1 mouse cellular context compared by ENCODE assay signal in the genomic region with DNA sequence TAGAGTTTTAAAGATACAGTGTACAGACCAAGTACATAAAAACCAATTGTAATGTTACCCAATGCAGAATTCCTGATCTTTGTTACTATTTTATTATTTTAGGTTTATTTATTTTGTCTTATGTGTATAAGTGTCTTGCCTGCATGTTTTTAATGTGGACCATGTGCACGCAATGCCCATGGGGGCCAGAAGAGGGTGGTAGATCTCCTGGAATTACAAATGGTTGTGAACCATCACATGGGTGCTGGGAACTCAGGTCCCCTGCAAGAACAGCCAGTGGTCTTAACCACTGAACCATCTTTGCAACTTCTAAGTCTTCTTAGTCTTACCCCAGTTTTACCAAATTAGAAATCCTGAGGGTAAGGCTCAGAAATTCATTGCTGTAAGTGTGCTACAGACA.
A peak's percentile ranks its signal among the peaks of the same experiment; 100 is the strongest.
TF ChIP-seq lines count a peak whose summit lies in the region.

No protein-coding gene starts in this region.

TF ChIP-seq in MEL, 35 proteins besides CTCF, POLR2A, EP300 and RAD21:
- no peak for TF ChIP-seq ETS1 (IDR thresholded peaks at IDR 0.05; ENCODE audit: low read depth, low read length)
- TF ChIP-seq TCF12 (IDR thresholded peaks at IDR 0.05; ENCODE audit: low read depth, low read length) = no peak
- TF ChIP-seq USF2 (IDR thresholded peaks at IDR 0.05; ENCODE audit: borderline replicate concordance in 1 of 2, insufficient read depth in 1 of 2, low read depth in 1 of 2, low read length in 2 of 2) = no peak
- TF ChIP-seq POLR2AphosphoS2 (IDR thresholded peaks at IDR 0.05; ENCODE audit: low read length) = no peak
- TF ChIP-seq E2F4 (IDR thresholded peaks at IDR 0.05; ENCODE audit: borderline replicate concordance, low read depth, low read length) = no peak
- peak; percentile 48; the same call in 1 of the 2 replicates for TF ChIP-seq MYC (IDR thresholded peaks at IDR 0.05; ENCODE audit: low read depth, low read length)
- TF ChIP-seq SMC3 (IDR thresholded peaks at IDR 0.05; ENCODE audit: low read depth, low read length) = peak; percentile 60
- TF ChIP-seq BHLHE40 (IDR thresholded peaks at IDR 0.05; ENCODE audit: borderline replicate concordance, low read depth, low read length) = no peak
- TF ChIP-seq NRF1 (IDR thresholded peaks at IDR 0.05; ENCODE audit: insufficient read depth, low read depth, low read length, poor library complexity, severe bottlenecking) = no peak
- no peak for TF ChIP-seq POLR2AphosphoS5 (IDR thresholded peaks at IDR 0.05; ENCODE audit: borderline replicate concordance, low read depth, low read length)
- no peak for TF ChIP-seq UBTF (IDR thresholded peaks at IDR 0.05; ENCODE audit: borderline replicate concordance, insufficient read depth, low read depth, low read length)
- TF ChIP-seq MAFK (IDR thresholded peaks at IDR 0.05; ENCODE audit: borderline replicate concordance, low read depth, low read length) = no peak
- TF ChIP-seq HCFC1 (IDR thresholded peaks at IDR 0.05; ENCODE audit: low read depth, low read length) = no peak
- peak; percentile 37 for TF ChIP-seq ZC3H11A (IDR thresholded peaks at IDR 0.05; ENCODE audit: low read depth, low read length)
- TF ChIP-seq GABPA (IDR thresholded peaks at IDR 0.05; ENCODE audit: low read depth, low read length) = no peak
- no peak for TF ChIP-seq GATA1 (IDR thresholded peaks at IDR 0.05; ENCODE audit: low read depth, low read length)
